Mouse (Mus musculus) gastrocnemius, adult 2 months (tissue): ENCODE measurements around the gene Xlr3a. TPM values are rescaled to one million over a fixed set of nuclear protein-coding genes. Genes with fewer than 3 reads are reported as not detected.

ENCODE experiments used
- DNase-seq: peaks from one replicate; pipeline ENCODE4 v3.0.0; 2022
- H3K27ac ChIP-seq: fragments of 200-600 bp; 2 replicates; pipeline ENCODE4 v1.8.1; 2022; ENCODE audit warnings: mild to moderate bottlenecking
- H3K4me3 ChIP-seq: fragments of 200-600 bp; 2 replicates; pipeline ENCODE4 v1.8.1; 2022; ENCODE audit warnings: mild to moderate bottlenecking, moderate library complexity
- CTCF ChIP-seq: fragments of 200-600 bp; IDR thresholded peaks from 2 replicates; pipeline ENCODE4 v1.8.1; 2022; ENCODE audit warnings: antibody characterized with exemption, mild to moderate bottlenecking, moderate library complexity
- intact Hi-C: fragments of 180-260 bp; cut with DNase I; formaldehyde crosslinking; loops from one replicate; pipeline ENCODE4 v1.15.1; 2025
- total RNA-seq, 2 experiments: library from RNA; stranded (reverse); gene quantifications; 2 replicates each; pipeline ENCODE4 v1.2.3; 2021

The Xlr3a gene
- total RNA-seq, 2 experiments from 2014 or later: 0.11 TPM; not detected in 1

GRCm38 (mm10) chrX:73039666-73040065 is 57.2 kb downstream of the Xlr3a start:
- intact Hi-C loops: no loop called here
- no peak for TF ChIP-seq CTCF
- no peak for DNase-seq
- Histone ChIP-seq H3K4me3 (no peak overlapping the region), H3K27ac (no peak overlapping the region)

DNA sequence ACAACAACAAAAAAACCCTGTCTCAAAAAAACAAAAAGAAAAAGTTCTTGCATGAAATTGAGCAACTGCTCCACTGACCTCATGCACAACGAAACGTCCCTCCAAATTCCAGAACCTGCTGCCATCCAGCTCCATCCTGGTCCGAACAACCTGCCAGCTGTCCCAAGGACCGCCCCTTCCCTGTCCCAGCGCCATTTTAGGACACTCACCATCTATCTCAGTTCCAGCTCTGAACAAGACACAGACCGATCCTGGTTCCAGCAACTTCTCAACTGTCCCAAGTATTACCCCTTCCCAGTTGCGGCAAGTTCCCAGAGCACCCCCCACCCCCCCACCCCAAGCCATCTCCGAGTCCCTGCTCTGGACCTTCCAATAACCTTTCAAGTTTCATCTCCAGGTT is 58.1 kb downstream of the Xlr3a start:
- Histone ChIP-seq H3K4me3 (no peak overlapping the region), H3K27ac (no peak overlapping the region)
- no peak for TF ChIP-seq CTCF
- no peak for DNase-seq
- intact Hi-C loops: no loop called here

DNA sequence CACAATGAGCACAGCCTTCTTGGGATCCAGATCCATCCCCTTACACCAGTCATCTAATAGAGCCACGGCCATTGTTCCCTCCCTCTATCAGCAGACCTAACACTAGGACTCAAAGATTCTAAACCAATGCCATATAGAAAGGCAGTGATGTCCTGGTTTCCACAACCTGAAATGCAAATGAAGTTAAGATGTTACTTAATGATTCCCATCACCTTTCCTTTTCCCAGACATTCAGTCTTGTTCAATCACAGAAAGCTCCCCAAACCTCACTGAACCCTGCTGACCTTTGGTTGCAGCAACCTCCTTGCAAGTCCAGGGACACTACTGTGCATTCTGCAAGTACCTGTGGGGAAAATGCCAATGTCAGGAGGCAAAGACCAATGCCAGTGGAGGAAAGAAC is 59.9 kb downstream of the Xlr3a start, which contains the start of gene Pnma5:
Gene Pnma5, minus strand, starts transcription at position 101 of the 400 bp plus-strand sequence.
- DNase-seq: no peak
- intact Hi-C loops: no loop called here
- H3K4me3 ChIP-seq: no peak within 1 kb of the TSS
- no peak within 1 kb of the TSS for H3K27ac ChIP-seq
- TF ChIP-seq CTCF: no peak

Other genes starting within 250 kb of the Xlr3a start
- 10 to 100 TPM; 24.4 to 28.6 TPM for gene Cetn2, start 178.7 kb downstream of the Xlr3a start, total RNA-seq
- gene Nsdhl, start 178.5 kb downstream of the Xlr3a start, total RNA-seq: 1 to 10 TPM; 4.3 to 4.6 TPM
- gene Zfp185, start 109.8 kb downstream of the Xlr3a start, total RNA-seq: 1 to 10 TPM in 1 of 2 experiments, under 1 TPM in 1; 0.82 to 2.5 TPM
- under 1 TPM in 1 of 2 experiments, not detected in 1; 0.14 TPM for gene Pnma5, start 60.0 kb downstream of the Xlr3a start, total RNA-seq
- not detected for gene Pnma3, start 32.3 kb downstream of the Xlr3a start, total RNA-seq
- not detected for gene Xlr4a, start 14.6 kb downstream of the Xlr3a start, total RNA-seq
- not detected for gene Gm14685, start 20.0 kb upstream of the Xlr3a start, total RNA-seq
- gene Xlr5b, start 51.7 kb upstream of the Xlr3a start, total RNA-seq: not detected
- not detected for gene DXBay18, start 52.4 kb upstream of the Xlr3a start, total RNA-seq
- gene Spin2d, start 79.9 kb upstream of the Xlr3a start, total RNA-seq: not detected
- 1 to 10 TPM in 1 of 2 experiments, under 1 TPM in 1; 0.17 to 4.8 TPM for gene Xlr3b, start 95.1 kb upstream of the Xlr3a start, total RNA-seq
- gene Xlr4b, start 117.2 kb upstream of the Xlr3a start, total RNA-seq: not detected
- gene F8a, start 131.2 kb upstream of the Xlr3a start, total RNA-seq: 1 to 10 TPM; 5.6 to 6.6 TPM
- gene Xlr4c, start 146.0 kb upstream of the Xlr3a start, total RNA-seq: not detected
- gene Xlr3c, start 168.3 kb upstream of the Xlr3a start, total RNA-seq: under 1 TPM in 1 of 2 experiments, not detected in 1; 0.22 TPM
- gene Xlr5a, start 195.9 kb upstream of the Xlr3a start, total RNA-seq: not detected
- not detected for gene Xlr5c, start 195.9 kb upstream of the Xlr3a start, total RNA-seq
- gene Gm45015, start 239.7 kb upstream of the Xlr3a start, total RNA-seq: not detected
- 1 to 10 TPM; 3.9 to 7.7 TPM for gene Zfp275, start 245.5 kb upstream of the Xlr3a start, total RNA-seq